Mouse (Mus musculus) megakaryocyte, embryonic 14.5 days (primary cell): Measurements from ENCODE around the gene Hmg20b.

ENCODE experiments used
- FLI1 ChIP-seq: IDR thresholded peaks from 2 replicates; pipeline ENCODE4 v1.6.1; 2012; ENCODE audit warnings: low read length, inconsistent platforms, mixed read lengths
- GATA1 ChIP-seq: IDR thresholded peaks from 3 replicates; pipeline ENCODE4 v1.6.1; 2012; ENCODE audit warnings: mixed read lengths, low read length, inconsistent platforms, borderline replicate concordance

DNA sequence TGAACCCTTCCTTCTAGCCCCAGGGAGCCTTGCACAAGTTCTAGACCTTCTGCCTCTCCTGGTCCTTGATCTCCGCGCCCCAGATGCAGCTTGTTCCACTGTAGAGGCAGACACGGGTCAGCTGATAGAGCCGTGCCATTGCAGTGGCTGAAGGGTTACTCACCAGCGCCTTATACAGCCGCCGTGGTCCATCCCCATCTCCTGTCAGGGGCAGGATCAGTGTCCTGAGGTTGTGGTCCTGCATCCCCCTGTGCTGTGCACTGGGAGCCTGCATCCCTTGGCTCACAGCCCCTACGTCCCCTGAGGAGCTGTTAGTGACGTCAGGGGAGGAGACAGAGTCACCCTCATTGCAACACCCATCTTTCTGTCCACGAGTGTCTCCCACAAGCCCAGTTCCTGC lies 47.0 kb downstream of the Hmg20b start:
- TF ChIP-seq GATA1: no peak
- no peak for TF ChIP-seq FLI1
